Mouse (Mus musculus) left cerebral cortex, adult 6 months (tissue): ENCODE data around the gene Palm3. TPM values are rescaled to one million over a fixed set of nuclear protein-coding genes. Genes with fewer than 3 reads are reported as not detected.

Source experiments
- long read RNA-seq, 2 experiments: library from polyadenylated mRNA; unstranded; transcript quantifications; one replicate each; pipeline ENCODE4 v2.0.0; 2019 to 2020
- polyA plus RNA-seq: library from polyadenylated mRNA; unstranded; fragments of <200 nt; fragmentation: Nextera tagmentation; gene quantifications from 2 replicates; pipeline ENCODE4 v1.2.3, GENCODE M21; 2021

Gene Palm3
- 0.71 and 1.6 TPM in 2 replicates for polyA plus RNA-seq
- long read RNA-seq, experiment 1, partial matches to known transcripts: 1 of 2 reads
- long read RNA-seq, experiment 1, other reads (novel, unspliced or antisense): 1 of 2 reads
- long read RNA-seq, experiment 2, partial matches to known transcripts: 0 of 1 reads
- long read RNA-seq, experiment 2, other reads (novel, unspliced or antisense): 1 of 1 reads

DNA sequence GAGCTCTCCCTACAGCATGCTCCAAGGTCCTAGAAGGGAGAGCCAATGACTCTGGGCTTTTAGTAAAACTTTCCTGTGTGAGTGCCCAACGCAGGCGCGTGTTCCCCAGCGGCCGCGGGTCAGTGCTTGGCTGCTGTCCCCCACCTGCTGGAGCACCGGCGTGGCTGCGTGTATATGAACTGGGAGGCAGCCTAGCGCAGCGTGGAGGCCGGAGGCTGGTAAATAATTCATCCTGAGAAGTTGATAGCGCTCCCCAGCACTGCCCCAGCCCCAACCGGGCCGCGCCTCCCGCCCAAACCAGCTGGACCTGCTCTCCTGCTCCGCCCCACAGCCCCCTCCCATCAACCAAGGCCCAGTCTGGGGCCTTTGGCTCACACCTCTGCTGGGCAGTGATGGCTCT, at the start of gene Palm3:
Gene Palm3, plus strand, starts transcription at position 376 of the 400 bp plus-strand sequence.

DNA sequence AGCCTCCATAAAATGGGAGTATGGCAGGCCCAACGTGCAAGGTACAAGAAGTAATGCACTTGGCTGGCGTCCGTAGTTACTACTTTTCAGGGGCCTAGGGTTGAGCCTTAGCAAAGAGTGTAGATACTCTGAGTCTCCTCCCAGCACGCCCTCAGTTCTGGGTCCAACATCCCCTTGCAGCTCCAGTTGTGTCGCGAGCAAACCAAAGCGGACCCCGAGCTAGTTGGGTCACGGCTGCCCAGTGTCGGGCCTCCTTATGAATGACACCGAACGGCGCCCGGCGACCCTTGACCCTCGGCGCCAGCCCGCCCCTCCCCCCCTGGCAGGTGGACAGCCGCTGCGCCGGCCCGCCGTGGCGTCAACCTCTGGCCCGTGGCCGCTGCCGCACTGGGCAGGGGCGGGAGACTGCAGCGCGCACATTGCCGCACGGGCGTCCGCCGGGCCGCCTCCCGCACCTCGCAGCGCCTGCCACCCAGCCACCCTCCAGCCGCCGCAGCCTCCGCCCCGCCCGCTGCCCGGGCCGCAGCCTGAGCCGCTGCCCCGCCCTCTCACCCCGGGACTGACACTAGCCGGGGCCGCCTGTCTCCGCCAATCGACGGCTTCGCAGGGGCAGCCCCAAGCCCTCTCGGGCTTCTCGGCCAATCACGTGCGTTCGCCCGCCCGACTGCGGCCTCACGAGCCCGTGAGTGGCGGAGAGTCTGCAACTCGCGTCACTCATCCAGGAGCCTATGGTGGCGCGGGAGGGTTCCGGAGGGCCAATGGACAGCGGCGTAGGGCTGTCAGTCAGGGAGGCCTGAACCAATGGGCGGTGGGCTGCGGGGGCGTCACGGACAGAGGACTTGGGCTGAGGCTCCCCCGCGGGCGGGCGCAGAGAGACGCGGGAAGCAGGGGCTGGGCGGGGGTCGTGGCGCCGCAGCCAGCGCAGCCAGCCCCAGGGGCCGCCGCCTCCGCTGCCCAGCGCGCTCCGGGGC, 48.8 kb upstream of the Palm3 start, which contains the start of gene Prkaca:
Gene Prkaca, plus strand, starts transcription at position 844 of the 971 bp plus-strand sequence.

DNA sequence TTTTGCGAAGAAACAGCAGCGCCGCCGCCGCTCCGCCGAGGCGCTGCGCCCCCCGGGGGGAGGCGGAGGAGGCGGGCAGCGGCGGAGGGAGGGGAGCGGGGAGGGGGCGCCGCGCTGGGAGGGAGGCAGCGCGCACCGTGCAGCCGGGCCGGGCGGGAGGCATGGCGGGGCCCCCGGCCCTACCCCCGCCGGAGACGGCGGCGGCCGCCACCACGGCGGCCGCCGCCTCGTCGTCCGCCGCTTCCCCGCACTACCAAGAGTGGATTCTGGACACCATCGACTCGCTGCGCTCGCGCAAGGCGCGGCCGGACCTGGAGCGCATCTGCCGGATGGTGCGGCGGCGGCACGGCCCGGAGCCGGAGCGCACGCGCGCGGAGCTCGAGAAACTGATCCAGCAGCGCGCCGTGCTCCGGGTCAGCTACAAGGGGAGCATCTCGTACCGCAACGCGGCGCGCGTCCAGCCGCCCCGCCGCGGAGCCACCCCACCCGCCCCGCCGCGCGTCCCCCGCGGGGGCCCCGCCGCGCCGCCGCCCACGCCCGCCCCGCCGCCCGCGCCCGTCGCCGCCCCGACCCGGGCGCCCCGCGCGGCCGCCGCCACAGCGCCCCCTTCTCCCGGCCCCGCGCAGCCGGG, 23.6 kb upstream of the Palm3 start, which contains the start of gene Samd1:
Gene Samd1, plus strand, starts transcription at position 162 of the 631 bp plus-strand sequence.

DNA sequence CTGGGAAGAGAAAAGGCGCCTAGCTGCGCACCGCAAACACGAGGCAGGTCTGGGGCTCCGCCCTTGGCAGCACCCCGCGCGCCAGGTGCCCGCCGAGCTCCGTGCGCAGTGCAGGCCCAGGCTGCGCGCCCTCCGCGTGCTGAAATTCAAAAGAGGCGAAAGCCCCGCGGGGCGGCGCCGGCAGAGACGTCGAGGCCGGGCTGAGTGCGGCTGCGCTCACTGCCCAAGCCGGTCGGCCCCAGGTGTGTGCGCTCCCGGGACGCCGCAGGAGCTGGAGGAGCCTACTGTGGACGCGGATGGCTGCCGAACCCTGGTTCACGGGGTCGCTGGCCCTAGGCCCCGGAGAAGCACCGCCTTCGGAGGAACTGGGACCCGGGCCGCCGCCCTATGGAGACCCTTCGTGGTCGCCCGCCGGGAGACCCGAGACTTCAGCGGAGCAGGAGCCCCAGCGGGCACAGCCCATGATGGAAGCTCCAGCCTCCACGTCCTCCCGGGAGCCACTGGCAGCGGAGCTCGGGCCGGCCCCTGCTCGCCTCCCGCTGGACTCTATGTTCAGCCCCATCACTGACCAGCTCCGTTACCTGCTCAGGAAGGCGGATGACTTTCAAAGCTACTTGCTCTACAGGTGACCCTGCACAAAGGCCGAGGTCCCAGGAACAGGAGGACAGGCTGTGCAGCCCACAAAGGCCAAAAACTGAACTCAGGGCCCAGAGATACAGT, 19.8 kb upstream of the Palm3 start, which contains the start of gene 1700067K01Rik:
Gene 1700067K01Rik, plus strand, starts transcription at position 222 of the 720 bp plus-strand sequence.

DNA sequence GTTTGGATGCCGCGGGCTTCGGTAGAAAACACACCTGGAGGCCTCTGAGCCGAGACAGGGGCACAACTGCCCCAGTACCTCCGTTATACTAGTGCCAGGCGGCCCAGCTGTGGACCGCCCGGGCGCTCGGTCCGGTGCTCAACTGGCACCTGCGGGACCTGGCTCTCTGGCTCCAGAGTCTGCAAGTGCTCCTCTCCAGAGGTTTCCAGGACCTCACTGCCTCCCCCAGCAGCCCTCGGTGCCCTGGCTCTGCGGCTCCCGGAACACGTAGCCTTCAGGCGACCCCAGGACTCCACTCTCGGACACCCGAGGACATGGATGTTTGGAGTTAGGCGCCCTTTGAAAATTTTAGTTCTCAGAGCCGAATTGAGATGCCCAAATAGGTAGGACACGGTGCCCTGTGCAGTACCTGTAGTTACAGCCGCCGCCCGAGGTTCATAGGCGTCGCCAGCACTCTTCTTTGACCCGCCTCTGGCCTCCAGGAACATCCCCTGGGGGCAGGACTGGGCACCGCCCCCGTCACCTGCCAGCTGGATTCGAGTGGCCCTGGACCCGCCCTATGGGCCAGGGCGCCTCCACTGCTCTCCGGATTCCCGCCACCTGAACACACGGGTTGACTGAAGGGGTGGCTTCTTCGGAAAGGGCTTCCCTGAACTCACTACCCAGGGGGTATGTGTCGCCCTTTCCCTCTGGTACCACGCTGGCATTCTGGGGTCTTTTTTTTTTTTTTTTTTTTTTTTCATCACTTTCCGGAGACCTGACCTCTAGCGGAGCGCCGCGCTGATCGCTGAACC, 9.4 kb upstream of the Palm3 start, which contains the start of gene 2210011C24Rik:
Gene 2210011C24Rik, minus strand, starts transcription at position 467 of the 794 bp plus-strand sequence.

DNA sequence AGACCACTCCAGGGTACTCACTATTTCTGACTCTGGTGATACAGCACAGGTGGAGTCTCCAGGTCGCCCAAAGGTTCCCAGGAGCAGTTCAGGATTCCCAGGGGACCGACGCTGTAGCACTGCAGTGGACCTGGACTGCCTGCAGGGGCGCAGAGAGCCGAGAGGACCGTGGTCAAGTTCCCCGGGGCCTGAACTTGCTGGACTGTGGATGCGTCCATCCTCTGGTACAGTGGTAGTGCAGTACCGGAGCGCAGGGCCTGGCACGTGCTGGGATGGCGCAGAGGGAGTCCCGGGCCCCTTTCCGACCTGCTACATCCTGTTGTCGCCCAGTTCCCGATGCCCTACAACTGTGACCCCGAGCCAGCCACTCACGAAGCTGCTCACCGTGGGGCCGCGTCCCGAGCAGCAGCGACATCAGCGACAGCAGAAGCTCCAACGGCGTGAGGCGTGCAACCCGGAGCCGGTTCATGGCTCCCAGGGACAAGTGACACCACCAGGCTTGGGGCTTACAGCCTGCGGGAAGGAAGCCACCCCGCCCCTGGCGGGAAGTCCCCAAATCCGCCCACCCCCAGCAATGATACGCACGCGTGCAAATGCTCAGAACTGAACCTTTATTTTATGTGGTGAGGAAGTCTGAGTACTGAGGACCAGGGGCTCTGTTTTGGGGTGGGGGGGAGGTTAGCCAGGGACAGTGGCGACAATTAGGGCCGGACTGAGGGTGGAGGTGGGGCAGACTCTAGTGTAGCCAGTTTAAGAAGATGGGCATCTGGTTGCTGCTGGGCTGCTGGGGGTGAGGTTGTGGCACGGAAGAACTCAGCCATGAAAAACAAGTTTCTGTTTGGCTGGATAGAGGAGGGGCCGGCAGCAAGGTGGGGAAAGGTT, 21.0 kb downstream of the Palm3 start, which contains the start of gene Il27ra:
Gene Il27ra, minus strand, starts transcription at position 524 of the 882 bp plus-strand sequence.

DNA sequence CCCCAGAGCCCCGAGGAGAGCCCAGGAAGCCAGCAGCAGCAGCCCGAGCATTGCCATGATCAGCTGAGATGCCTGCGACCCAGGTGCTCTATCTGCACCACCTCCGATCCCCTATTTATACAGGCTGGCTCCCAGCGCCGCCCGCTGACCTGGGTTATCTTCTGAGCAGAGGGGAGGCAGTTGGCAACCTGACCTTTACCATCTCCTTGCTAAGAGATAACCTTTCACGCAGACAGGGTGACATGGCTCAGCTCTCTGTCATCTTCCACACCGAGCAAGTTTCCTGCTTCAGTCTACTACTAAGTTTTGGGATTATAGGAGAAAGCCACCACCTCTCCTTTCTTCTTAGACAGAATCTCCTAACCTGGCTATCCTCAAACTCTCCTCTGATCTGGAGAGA, 23.6 kb downstream of the Palm3 start, which contains the start of gene Rln3:
Gene Rln3, minus strand, starts transcription at position 101 of the 400 bp plus-strand sequence.

DNA sequence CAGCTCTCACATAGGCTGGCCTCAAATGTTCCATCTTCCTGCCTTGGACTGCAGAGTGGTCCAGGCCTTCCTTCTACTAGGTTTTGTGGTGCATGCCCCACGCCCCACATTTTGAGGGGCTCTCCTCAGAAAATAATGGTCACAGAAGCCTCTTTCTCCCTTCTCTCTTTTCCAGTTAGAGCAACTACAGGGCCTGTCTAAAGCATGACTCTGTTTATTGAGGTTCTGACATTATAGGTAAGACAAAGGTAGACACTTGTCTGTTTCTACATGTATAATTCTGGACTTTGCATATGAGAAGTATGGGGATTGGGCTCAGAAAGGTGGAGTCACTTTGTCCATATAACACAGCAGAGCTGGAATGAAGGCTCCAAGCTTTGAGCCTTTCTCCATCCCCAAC, 43.8 kb downstream of the Palm3 start, which contains the start of gene Gm10643:
Gene Gm10643, minus strand, starts transcription at position 101 of the 400 bp plus-strand sequence.

DNA sequence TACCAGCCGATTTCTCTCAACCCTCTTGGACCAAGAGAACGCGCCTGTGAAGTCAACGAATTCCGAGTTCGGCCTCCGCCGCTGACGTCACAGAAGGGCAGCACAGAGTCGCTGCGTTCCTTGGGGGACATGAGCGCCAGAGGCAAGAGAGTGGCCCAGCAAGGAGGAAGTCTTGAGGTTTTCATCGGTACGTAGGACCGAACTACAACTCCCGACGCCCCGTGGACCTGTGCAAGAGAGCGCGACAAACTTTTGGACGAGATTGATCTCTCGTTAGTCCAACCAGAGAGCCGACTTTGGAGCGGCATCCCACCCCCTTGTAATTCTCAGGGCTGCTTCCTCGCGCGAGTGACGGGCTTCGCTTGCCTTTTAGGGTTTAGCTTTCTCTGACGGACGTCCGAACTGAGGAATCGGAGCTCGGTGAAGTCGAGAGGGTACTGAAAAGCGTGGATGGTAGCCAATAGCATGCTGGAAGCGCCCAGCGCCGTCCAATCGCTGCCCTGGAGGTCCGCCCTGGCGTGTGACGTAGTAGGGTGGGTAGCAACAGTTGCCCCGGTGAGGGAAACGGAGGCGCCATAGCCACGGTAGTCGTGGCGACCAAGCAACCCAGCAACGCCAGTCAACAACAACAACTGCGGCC, 45.1 kb downstream of the Palm3 start, which contains the start of gene Rfx1:
Gene Rfx1, plus strand, starts transcription at position 544 of the 640 bp plus-strand sequence.

Other genes with a start within 250 kb of the Palm3 start
- 12.5 and 34.5 TPM in 2 replicates for gene Adgrl1, start 121.4 kb upstream of the Palm3 start, polyA plus RNA-seq
- 0.45 and 0.54 TPM in 2 replicates for gene Gm10644, start 66.3 kb upstream of the Palm3 start, polyA plus RNA-seq
- 1.2 and 1.4 TPM in 2 replicates for gene Asf1b, start 66.0 kb upstream of the Palm3 start, polyA plus RNA-seq
- 95.3 and 258 TPM in 2 replicates for gene Prkaca, start 48.5 kb upstream of the Palm3 start, polyA plus RNA-seq
- gene Samd1, start 23.8 kb upstream of the Palm3 start, polyA plus RNA-seq: 1.3 and 2.9 TPM in 2 replicates
- gene 1700067K01Rik, start 20.0 kb upstream of the Palm3 start, polyA plus RNA-seq: 0.38 and 0.40 TPM in 2 replicates
- 2.4 and 2.6 TPM in 2 replicates for gene 2210011C24Rik, start 9.3 kb upstream of the Palm3 start, polyA plus RNA-seq
- 0.15 and 0.23 TPM in 2 replicates for gene Il27ra, start 21.1 kb downstream of the Palm3 start, polyA plus RNA-seq
- not detected in 2 replicates for gene Rln3, start 23.5 kb downstream of the Palm3 start, polyA plus RNA-seq
- gene Gm10643, start 43.7 kb downstream of the Palm3 start, polyA plus RNA-seq: 0.79 and 1.6 TPM in 2 replicates
- gene Rfx1, start 45.4 kb downstream of the Palm3 start, polyA plus RNA-seq: 1.5 and 2.0 TPM in 2 replicates
- 2.3 and 2.4 TPM in 2 replicates for gene Dcaf15, start 83.3 kb downstream of the Palm3 start, polyA plus RNA-seq
- gene Podnl1, start 104.5 kb downstream of the Palm3 start, polyA plus RNA-seq: 0.06 TPM in 1 of 2 replicates, not detected in the other
- gene Cc2d1a, start 126.5 kb downstream of the Palm3 start, polyA plus RNA-seq: 9.9 and 10.6 TPM in 2 replicates
- gene 4930432K21Rik, start 126.6 kb downstream of the Palm3 start, polyA plus RNA-seq: 1.2 and 2.5 TPM in 2 replicates
- gene Nanos3, start 163.7 kb downstream of the Palm3 start, polyA plus RNA-seq: 4.0 and 5.1 TPM in 2 replicates
- gene Zswim4, start 215.6 kb downstream of the Palm3 start, polyA plus RNA-seq: 1.5 and 3.3 TPM in 2 replicates
- 458 and 479 TPM in 2 replicates for gene D8Ertd738e, start 228.2 kb downstream of the Palm3 start, polyA plus RNA-seq
- gene Mri1, start 235.9 kb downstream of the Palm3 start, polyA plus RNA-seq: 8.4 and 14.3 TPM in 2 replicates
- 22.3 TPM in 2 replicates for gene Ccdc130, start 248.9 kb downstream of the Palm3 start, polyA plus RNA-seq